8 mouse cellular contexts compared by ENCODE assay signal in the genomic region with DNA sequence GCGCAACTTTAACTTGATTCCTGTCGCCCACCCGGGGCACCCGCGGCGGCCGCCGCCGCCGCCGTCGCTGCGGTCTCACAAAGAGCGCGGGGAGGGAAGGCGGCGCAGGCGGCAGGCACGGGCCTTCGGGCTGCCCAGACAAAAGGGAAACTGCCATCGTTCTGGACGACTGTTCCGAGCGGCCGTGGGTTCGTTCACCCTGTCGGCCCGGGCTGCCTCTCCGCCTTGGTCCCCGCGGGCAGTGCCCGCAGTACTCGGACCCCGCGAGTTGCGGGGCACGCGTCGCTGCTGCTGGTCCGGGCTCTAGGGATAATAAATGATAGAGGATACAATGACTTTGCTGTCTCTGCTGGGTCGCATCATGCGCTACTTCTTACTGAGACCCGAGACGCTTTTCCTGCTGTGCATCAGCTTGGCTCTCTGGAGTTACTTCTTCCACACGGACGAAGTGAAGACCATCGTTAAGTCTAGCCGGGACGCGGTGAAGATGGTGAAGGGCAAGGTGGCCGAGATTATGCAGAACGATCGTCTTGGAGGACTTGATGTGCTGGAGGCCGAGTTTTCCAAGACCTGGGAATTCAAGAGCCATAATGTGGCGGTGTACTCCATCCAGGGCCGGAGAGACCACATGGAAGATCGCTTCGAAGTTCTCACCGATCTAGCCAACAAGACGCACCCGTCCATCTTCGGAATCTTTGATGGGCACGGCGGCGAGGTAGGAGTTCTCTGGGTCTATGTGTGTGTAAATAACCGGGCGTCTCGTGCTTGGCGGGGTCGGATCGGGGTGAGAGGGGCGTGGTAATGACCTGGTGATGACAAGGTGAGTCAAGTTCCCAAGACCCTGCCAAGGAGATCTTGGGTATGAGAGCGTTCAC. TPM values are rescaled to one million over a fixed set of nuclear protein-coding genes. Genes with fewer than 3 reads are reported as not detected.
DNase-seq lines count a peak whose midpoint lies in the region; ATAC-seq and TF ChIP-seq lines count a peak whose summit lies in the region.

No protein-coding gene starts in this region.

- H3K4me2 ChIP-seq in heart, embryonic 12.5 days: peak overlapping the region; percentile 94
- peak overlapping the region; percentile 85 for H3K4me2 ChIP-seq in midbrain, embryonic 11.5 days
- H3K4me2 ChIP-seq in stomach, postnatal 0 days (replicated peaks; ENCODE audit: low read depth): peak overlapping the region; percentile 93

- H3K27ac ChIP-seq in heart, embryonic 12.5 days (ENCODE audit: poor library complexity, severe bottlenecking): peak overlapping the region; percentile 48
- peak overlapping the region; percentile 55 for H3K27ac ChIP-seq in midbrain, embryonic 11.5 days (ENCODE audit: low read depth, low read length)
- H3K27ac ChIP-seq in stomach, postnatal 0 days (replicated peaks): peak overlapping the region; percentile 76

- peak; percentile 20 for ATAC-seq in heart, embryonic 12.5 days (ENCODE audit: insufficient number of reproducible peaks, low FRiP score)
- peak; percentile 60 for ATAC-seq in midbrain, embryonic 11.5 days (ENCODE audit: low FRiP score)
- ATAC-seq in stomach, postnatal 0 days (ENCODE audit: low FRiP score, low TSS enrichment): peak; percentile 16

- no peak for TF ChIP-seq CTCF in stomach, postnatal 0 days (IDR thresholded peaks at IDR 0.05; ENCODE audit: low read depth)

- TF ChIP-seq EP300 in stomach, postnatal 0 days (optimal IDR thresholded peaks at IDR 0.05): no peak

- DNase-seq in adrenal gland, adult 18-20 months (ENCODE audit: low spot score in 2 of 2): peak; percentile 52 to 54
- DNase-seq in adrenal gland, postnatal 4 days (ENCODE audit: low spot score in 2 of 2): no peak
- peak; percentile 74 for DNase-seq in Muller cell, postnatal 12 days (ENCODE audit: inconsistent ontology term)
- DNase-seq in embryo, embryonic 11.5 days (ENCODE audit: low read depth, low spot score): peak; percentile 48
- peak; percentile 21 to 64 for DNase-seq in kidney, postnatal 25 days
- DNase-seq in midbrain, embryonic 11.5 days (ENCODE audit: low spot score, missing footprints): peak; percentile 97
- DNase-seq in stomach, postnatal 0 days (ENCODE audit: low spot score): peak; percentile 67

- peak overlapping the region; percentile 90 for H3K9ac ChIP-seq in heart, embryonic 12.5 days
- H3K9ac ChIP-seq in midbrain, embryonic 11.5 days (ENCODE audit: low read length): peak overlapping the region; percentile 90
- peak overlapping the region; percentile 76 for H3K9ac ChIP-seq in stomach, postnatal 0 days (ENCODE audit: low read length)

- no peaks in the 10 kb centered on the region for H3K9me3 ChIP-seq in heart, embryonic 12.5 days (replicated peaks)
- H3K9me3 ChIP-seq in midbrain, embryonic 11.5 days (ENCODE audit: control insufficient read depth, low read length): no peaks in the 10 kb centered on the region
- H3K9me3 ChIP-seq in stomach, postnatal 0 days (ENCODE audit: control insufficient read depth, low read length): no peaks in the 10 kb centered on the region

- no peaks in the 10 kb centered on the region for H3K27me3 ChIP-seq in heart, embryonic 12.5 days (replicated peaks)
- peaks cover 3% of the 10 kb centered on the region; the same call in 1 of the 2 replicates for H3K27me3 ChIP-seq in midbrain, embryonic 11.5 days (ENCODE audit: control insufficient read depth, insufficient read depth, low read length)
- H3K27me3 ChIP-seq in stomach, postnatal 0 days (ENCODE audit: control insufficient read depth, insufficient read depth, low read length): no peaks in the 10 kb centered on the region

- H3K4me3 ChIP-seq in heart, embryonic 12.5 days: peak overlapping the region; percentile 81
- H3K4me3 ChIP-seq in midbrain, embryonic 11.5 days (ENCODE audit: low read depth, low read length): peak overlapping the region; percentile 76
- H3K4me3 ChIP-seq in stomach, postnatal 0 days (ENCODE audit: low read depth, low read length): peak overlapping the region; percentile 75

- WGBS in heart, embryonic 12.5 days: under 1% methylated on average over 73 of the region's 73 CpGs
- WGBS in midbrain, embryonic 11.5 days: 1% methylated on average over 71 of the region's 73 CpGs
- WGBS in stomach, postnatal 0 days: under 1% methylated on average over 73 of the region's 73 CpGs

- H3K4me1 ChIP-seq in heart, embryonic 12.5 days (replicated peaks): peaks cover 15% of the 10 kb centered on the region
- H3K4me1 ChIP-seq in midbrain, embryonic 11.5 days (ENCODE audit: control insufficient read depth, insufficient read depth, low read length): peaks cover 17% of the 10 kb centered on the region
- H3K4me1 ChIP-seq in stomach, postnatal 0 days (replicated peaks; ENCODE audit: control insufficient read depth, insufficient read depth): peaks cover 3% of the 10 kb centered on the region

- no peaks in the 10 kb centered on the region for H3K36me3 ChIP-seq in heart, embryonic 12.5 days
- H3K36me3 ChIP-seq in midbrain, embryonic 11.5 days (ENCODE audit: control insufficient read depth, insufficient read depth, low read length): no peaks in the 10 kb centered on the region
- H3K36me3 ChIP-seq in stomach, postnatal 0 days (ENCODE audit: control insufficient read depth, insufficient read depth, low read length): no peaks in the 10 kb centered on the region

RNA-seq across cellular contexts. Expression of a gene that starts 0.8 kb away (rescaled TPM):
- total RNA-seq in adrenal gland, adult 18-20 months (2021): 10 to 100 TPM; 15.0 to 15.8 TPM
- total RNA-seq in adrenal gland, postnatal 4 days (2021): 10 to 100 TPM; 15.6 to 17.0 TPM
- polyA plus RNA-seq in heart, embryonic 12.5 days (2016; fragmentation: Nextera tagmentation; extraction: Ambion mirVana): 9.8 and 11.8 TPM in 2 replicates
- 16.3 and 17.0 TPM in 2 replicates for polyA plus RNA-seq in midbrain, embryonic 11.5 days (2014; fragmentation: Nextera tagmentation; extraction: Ambion mirVana)
- 6.0 and 7.0 TPM in 2 replicates for polyA plus RNA-seq in stomach, postnatal 0 days (2015; fragmentation: Nextera tagmentation; extraction: Ambion mirVana)

Comparison
In these comparisons a context has a peak if more than half of its experiments do, and no peak if none do; other contexts are left out.
1. DNase-seq: peak in adrenal gland, adult 18-20 months (2 of 2), Muller cell, postnatal 12 days (single experiment), embryo, embryonic 11.5 days (single experiment), kidney, postnatal 25 days (2 of 2), midbrain, embryonic 11.5 days (single experiment) and stomach, postnatal 0 days (single experiment); none in adrenal gland, postnatal 4 days (0 of 2).
2. Peak in every context shown above with its lines, with median percentiles within 50 percentile points of each other: ATAC-seq, H3K27ac ChIP-seq, H3K4me2 ChIP-seq, H3K4me3 ChIP-seq and H3K9ac ChIP-seq.